19 mouse cellular contexts compared by ENCODE assay signal in the genomic region with DNA sequence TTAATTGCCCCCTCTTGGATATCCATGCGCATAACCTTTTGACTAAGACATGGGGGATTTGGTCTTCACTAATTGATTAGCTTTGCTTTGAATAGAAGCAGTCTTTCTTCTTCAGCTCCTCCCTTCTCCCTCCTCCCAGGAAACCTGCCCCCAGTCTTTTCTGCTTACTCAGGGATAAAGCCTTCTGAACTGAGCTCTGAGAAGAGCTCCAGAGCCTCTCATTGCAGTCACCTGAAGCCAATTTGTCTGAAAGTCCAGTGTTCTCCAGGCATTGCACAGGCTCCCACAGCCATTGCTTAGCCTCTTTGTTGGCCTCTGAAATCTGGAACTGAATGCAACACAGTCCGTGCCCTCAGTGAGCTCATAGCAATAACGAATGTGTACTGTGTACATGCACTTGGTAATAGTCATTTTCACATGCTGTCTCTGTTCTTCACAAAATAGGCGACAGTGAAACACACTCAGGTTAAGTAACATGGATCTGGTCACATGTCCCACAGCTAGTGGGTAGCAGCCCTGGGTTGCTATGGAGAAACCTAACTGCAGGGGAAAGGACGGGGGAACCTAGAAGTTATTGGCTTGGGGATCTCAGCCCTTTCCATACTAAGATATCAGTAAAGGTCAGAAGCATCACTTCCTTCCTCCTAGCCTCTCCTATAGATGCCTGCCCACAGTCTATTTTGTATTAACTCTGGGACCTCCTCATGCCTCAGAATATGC. TPM values are rescaled to one million over a fixed set of nuclear protein-coding genes. Genes with fewer than 3 reads are reported as not detected.
DNase-seq lines count a peak whose midpoint lies in the region; ATAC-seq and TF ChIP-seq lines count a peak whose summit lies in the region.
"Had no signal": no experiment of that assay in that cellular context is flagged by ENCODE, and none has a peak within 500 bp of the region (broad histone marks: within the 10 kb centered on the region; RNA-seq: fewer than 3 reads in every experiment).

No protein-coding gene starts in this region.

- TF ChIP-seq CTCF in layer of hippocampus, adult 2 months (conservative IDR thresholded peaks at IDR 0.05) = no peak
- no peak for TF ChIP-seq CTCF in brain, embryonic 14.5 days (IDR thresholded peaks at IDR 0.05; ENCODE audit: borderline replicate concordance, extremely low read depth, insufficient read depth, insufficient read length)

- no peak overlapping the region for H3K27ac ChIP-seq in forebrain, embryonic 12.5 days
- no peak overlapping the region for H3K27ac ChIP-seq in forebrain, embryonic 16.5 days (ENCODE audit: low read length)
- peak overlapping the region; percentile 97 for H3K27ac ChIP-seq in layer of hippocampus, adult 2 months
- H3K27ac ChIP-seq: hindbrain, postnatal 0 days; kidney, postnatal 0 days; limb, embryonic 13.5 days; midbrain, embryonic 10.5 days had no signal

- intact Hi-C loops in heart, postnatal 36 days (cut with DNase I) = loop anchor here (2.0 kb wide), 1 partner anchor 17 kb away; no protein-coding TSS in a partner anchor

- H3K27me3 ChIP-seq in forebrain, embryonic 12.5 days = no peaks in the 10 kb centered on the region
- no peaks in the 10 kb centered on the region for H3K27me3 ChIP-seq in forebrain, embryonic 16.5 days (replicated peaks; ENCODE audit: control insufficient read depth, insufficient read depth, low read length)
- H3K27me3 ChIP-seq: limb, embryonic 13.5 days had no signal

- H3K4me3 ChIP-seq in forebrain, embryonic 12.5 days (replicated peaks) = no peak overlapping the region
- no peak overlapping the region for H3K4me3 ChIP-seq in forebrain, embryonic 16.5 days (replicated peaks; ENCODE audit: low read length)
- peak overlapping the region; percentile 5; the same call in 1 of the 2 replicates for H3K4me3 ChIP-seq in layer of hippocampus, adult 2 months
- H3K4me3 ChIP-seq: limb, embryonic 13.5 days had no signal

- no peak for TF ChIP-seq POLR2A in brain, embryonic 14.5 days (IDR thresholded peaks at IDR 0.05; ENCODE audit: borderline replicate concordance, extremely low read depth, insufficient read depth, insufficient read length, poor library complexity, severe bottlenecking)

- H3K4me1 ChIP-seq in forebrain, embryonic 12.5 days = peaks cover 39% of the 10 kb centered on the region
- peaks cover 33% of the 10 kb centered on the region for H3K4me1 ChIP-seq in forebrain, embryonic 16.5 days (replicated peaks; ENCODE audit: control insufficient read depth, insufficient read depth, low read length)

- no peaks in the 10 kb centered on the region for H3K9me3 ChIP-seq in forebrain, embryonic 12.5 days
- no peaks in the 10 kb centered on the region for H3K9me3 ChIP-seq in forebrain, embryonic 16.5 days (ENCODE audit: control insufficient read depth, low read length)
- H3K9me3 ChIP-seq: limb, embryonic 13.5 days; midbrain, embryonic 10.5 days had no signal

- ATAC-seq in forebrain, embryonic 12.5 days (ENCODE audit: low FRiP score) = no peak
- no peak for ATAC-seq in forebrain, embryonic 16.5 days
- ATAC-seq: hindbrain, postnatal 0 days had no signal

- H3K36me3 ChIP-seq in forebrain, embryonic 12.5 days (replicated peaks) = peaks cover 36% of the 10 kb centered on the region
- peaks cover 27% of the 10 kb centered on the region for H3K36me3 ChIP-seq in forebrain, embryonic 16.5 days (ENCODE audit: control insufficient read depth, insufficient read depth)

- H3K9ac ChIP-seq in forebrain, embryonic 12.5 days = 0 out of 2 replicates have a peak overlapping the region, but pooled peaks have one; percentile 2
- H3K9ac ChIP-seq in forebrain, embryonic 16.5 days (replicated peaks; ENCODE audit: low read depth, low read length) = no peak overlapping the region
- H3K9ac ChIP-seq: limb, embryonic 13.5 days had no signal

- WGBS in forebrain, embryonic 12.5 days = 49% methylated on average over 5 of the region's 5 CpGs
- WGBS in forebrain, embryonic 16.5 days = 42% methylated on average over 5 of the region's 5 CpGs

- DNase-seq in layer of hippocampus, adult 2 months (ENCODE audit: low spot score in 2 of 2) = no peak
- no peak for DNase-seq in layer of hippocampus, adult 9-10 months (ENCODE audit: low spot score)
- DNase-seq in 416B (ENCODE audit: low read depth) (peak; percentile 65), adipocyte (ENCODE audit: low spot score) (no peak)
- peak; percentile 11 for DNase-seq in brain, embryonic 14.5 days (ENCODE audit: low read depth)
- no peak for DNase-seq in heart, postnatal 36 days
- DNase-seq: B cell, adult 2 months; heart, postnatal 14 days; layer of hippocampus, adult 9-11 months; lung, postnatal 14 days; spleen, adult 18-20 months; thymus, adult 18-20 months had no signal

- no peak overlapping the region for H3K4me2 ChIP-seq in forebrain, embryonic 12.5 days
- H3K4me2 ChIP-seq in forebrain, embryonic 16.5 days (ENCODE audit: low read length) = no peak overlapping the region
- H3K4me2 ChIP-seq: heart, embryonic 11.5 days; limb, embryonic 13.5 days had no signal

RNA-seq across cellular contexts. Expression of gene Tef, which starts 11.9 kb away (rescaled TPM):
- polyA plus RNA-seq in forebrain, embryonic 12.5 days (2016; fragmentation: Nextera tagmentation; extraction: Ambion mirVana) = 25.8 and 27.2 TPM in 2 replicates
- polyA plus RNA-seq in forebrain, embryonic 16.5 days (2015; fragmentation: Nextera tagmentation; extraction: Ambion mirVana) = 32.7 and 33.3 TPM in 2 replicates
- total RNA-seq in layer of hippocampus, adult 2 months (2021) = 100 to 1,000 TPM; 273 to 304 TPM
- polyA plus RNA-seq in brain, embryonic 14.5 days (2012; rRNA removed) = 35.5 and 38.0 TPM in 2 replicates
- 100 to 1,000 TPM; 123 to 132 TPM for total RNA-seq in heart, postnatal 36 days (2021)

RNA-seq across cellular contexts. Expression of gene Tob2, which starts 44.5 kb away (rescaled TPM):
- 24.4 and 24.8 TPM in 2 replicates for polyA plus RNA-seq in forebrain, embryonic 12.5 days (2016; fragmentation: Nextera tagmentation; extraction: Ambion mirVana)
- polyA plus RNA-seq in forebrain, embryonic 16.5 days (2015; fragmentation: Nextera tagmentation; extraction: Ambion mirVana) = 19.4 and 23.8 TPM in 2 replicates
- total RNA-seq in layer of hippocampus, adult 2 months (2021) = 10 to 100 TPM; 28.6 to 38.4 TPM
- polyA plus RNA-seq in brain, embryonic 14.5 days (2012; rRNA removed) = 15.4 and 15.7 TPM in 2 replicates
- 100 to 1,000 TPM in 1 of 2 experiments, 10 to 100 TPM in 1; 74.9 to 130 TPM for total RNA-seq in heart, postnatal 36 days (2021)

RNA-seq across cellular contexts. Expression of gene Phf5a, which starts 57.6 kb away (rescaled TPM):
- polyA plus RNA-seq in forebrain, embryonic 12.5 days (2016; fragmentation: Nextera tagmentation; extraction: Ambion mirVana) = 138 and 140 TPM in 2 replicates
- 130 and 132 TPM in 2 replicates for polyA plus RNA-seq in forebrain, embryonic 16.5 days (2015; fragmentation: Nextera tagmentation; extraction: Ambion mirVana)
- 10 to 100 TPM; 33.0 to 36.8 TPM for total RNA-seq in layer of hippocampus, adult 2 months (2021)
- 85.1 and 103 TPM in 2 replicates for polyA plus RNA-seq in brain, embryonic 14.5 days (2012; rRNA removed)
- 10 to 100 TPM; 35.0 to 39.8 TPM for total RNA-seq in heart, postnatal 36 days (2021)

RNA-seq across cellular contexts. Expression of gene Aco2, which starts 58.0 kb away (rescaled TPM):
- polyA plus RNA-seq in forebrain, embryonic 12.5 days (2016; fragmentation: Nextera tagmentation; extraction: Ambion mirVana) = 184 and 185 TPM in 2 replicates
- polyA plus RNA-seq in forebrain, embryonic 16.5 days (2015; fragmentation: Nextera tagmentation; extraction: Ambion mirVana) = 259 and 260 TPM in 2 replicates
- total RNA-seq in layer of hippocampus, adult 2 months (2021) = 100 to 1,000 TPM; 442 to 446 TPM
- 262 and 283 TPM in 2 replicates for polyA plus RNA-seq in brain, embryonic 14.5 days (2012; rRNA removed)
- 1,000 to 10,000 TPM; 2,177 to 2,250 TPM for total RNA-seq in heart, postnatal 36 days (2021)

Comparison
In these comparisons a context has a peak if more than half of its experiments do, and no peak if none do; other contexts are left out.
1. DNase-seq: peak in 416B (single experiment) and brain, embryonic 14.5 days (single experiment); none in layer of hippocampus, adult 2 months (0 of 2), layer of hippocampus, adult 9-10 months (single experiment), heart, postnatal 36 days (0 of 2) and adipocyte (single experiment).